Mouse (Mus musculus) megakaryocyte, embryonic 14.5 days (primary cell): ENCODE results near the gene Olfr150.

Experiments used
- FLI1 ChIP-seq: IDR thresholded peaks from 2 replicates; pipeline ENCODE4 v1.6.1; 2012; ENCODE audit warnings: low read length, inconsistent platforms, mixed read lengths
- GATA1 ChIP-seq: IDR thresholded peaks from 3 replicates; pipeline ENCODE4 v1.6.1; 2012; ENCODE audit warnings: mixed read lengths, low read length, inconsistent platforms, borderline replicate concordance

- no peak for TF ChIP-seq GATA1
- TF ChIP-seq FLI1: no peak
These were observed 23.8 kb upstream of the Olfr150 start, which contains the start of gene Olfr149 for GRCm38 (mm10) chr9:39707017-39707416.
